Comparison of ENCODE assay signal across 9 mouse cellular contexts in genomic region chr3:131491361-131491925, GRCm38 (mm10). TPM values are rescaled to one million over a fixed set of nuclear protein-coding genes. Genes with fewer than 3 reads are reported as not detected.
DNase-seq lines count a peak whose midpoint lies in the region; ATAC-seq lines count a peak whose summit lies in the region.
"Had no signal": no experiment of that assay in that cellular context is flagged by ENCODE, and none has a peak within 500 bp of the region (broad histone marks: within the 10 kb centered on the region; RNA-seq: fewer than 3 reads in every experiment).

Gene Sgms2, minus strand, starts transcription at chr3:131491411.

- H3K9ac ChIP-seq in heart, embryonic 14.5 days (ENCODE audit: low read length), result peak within 1 kb of the TSS; percentile 76
- H3K9ac ChIP-seq in hindbrain, embryonic 15.5 days, result peak within 1 kb of the TSS; percentile 60
- H3K9ac ChIP-seq in midbrain, embryonic 15.5 days, result peak within 1 kb of the TSS; percentile 58

- no peak for DNase-seq in heart, adult 8-10 months (ENCODE audit: low spot score)
- no peak for DNase-seq in frontal cortex, adult 2 months (ENCODE audit: extremely low spot score in 1 of 2, low spot score in 1 of 2)
- no peak for DNase-seq in embryo, embryonic 10.5 days (ENCODE audit: low spot score)
- no peak for DNase-seq in left cerebral cortex, postnatal 36 days (ENCODE audit: low spot score in 2 of 2)

- peak within 1 kb of the TSS; percentile 78 to 81 for H3K4me3 ChIP-seq in heart, embryonic 14.5 days (ENCODE audit: control insufficient read depth in 1 of 2, insufficient read depth in 1 of 2, low read depth in 1 of 2, low read length in 2 of 2)
- H3K4me3 ChIP-seq in brown adipose tissue, adult 24 weeks (ENCODE audit: insufficient read depth, low read depth, low read length), result peak within 1 kb of the TSS; percentile 81
- peak within 1 kb of the TSS; percentile 68 for H3K4me3 ChIP-seq in hindbrain, embryonic 15.5 days
- peak within 1 kb of the TSS; percentile 59 for H3K4me3 ChIP-seq in midbrain, embryonic 15.5 days

- intact Hi-C loops in left cerebral cortex, postnatal 36 days (cut with DNase I), result no loop called here

- H3K4me2 ChIP-seq in heart, embryonic 14.5 days (ENCODE audit: low read length), result peak within 1 kb of the TSS; percentile 97
- peak within 1 kb of the TSS; percentile 91 for H3K4me2 ChIP-seq in hindbrain, embryonic 15.5 days
- H3K4me2 ChIP-seq in midbrain, embryonic 15.5 days, result peak within 1 kb of the TSS; percentile 98

- WGBS in heart, embryonic 14.5 days, result 89% methylated on average over 2 of the region's 2 CpGs
- 92% methylated on average over 2 of the region's 2 CpGs for WGBS in hindbrain, embryonic 15.5 days
- 90% methylated on average over 2 of the region's 2 CpGs for WGBS in midbrain, embryonic 15.5 days

- 0 out of 4 replicates have a peak within 1 kb of the TSS, but pooled peaks of 1 of the 2 experiments have one; percentile 19 for H3K27ac ChIP-seq in heart, embryonic 14.5 days (replicated peaks in 1 of 2; ENCODE audit: control insufficient read depth in 1 of 2, insufficient read depth in 1 of 2, low read depth in 2 of 2, low read length in 2 of 2)
- peak within 1 kb of the TSS; percentile 54; the same call in 1 of the 2 replicates for H3K27ac ChIP-seq in brown adipose tissue, adult 24 weeks (replicated peaks; ENCODE audit: low read depth, low read length)
- H3K27ac ChIP-seq in hindbrain, embryonic 15.5 days (replicated peaks), result no peak within 1 kb of the TSS
- H3K27ac ChIP-seq in midbrain, embryonic 15.5 days, result no peak within 1 kb of the TSS

- no peaks in the 10 kb centered on the region for H3K36me3 ChIP-seq in heart, embryonic 14.5 days (ENCODE audit: control insufficient read depth, insufficient read depth, low read length)
- H3K36me3 ChIP-seq in hindbrain, embryonic 15.5 days, result no peaks in the 10 kb centered on the region
- H3K36me3 ChIP-seq in midbrain, embryonic 15.5 days (replicated peaks), result no peaks in the 10 kb centered on the region
- H3K36me3 ChIP-seq: G1E had no signal

- no peaks in the 10 kb centered on the region for H3K9me3 ChIP-seq in heart, embryonic 14.5 days (ENCODE audit: control insufficient read depth, low read length)
- no peaks in the 10 kb centered on the region for H3K9me3 ChIP-seq in hindbrain, embryonic 15.5 days
- H3K9me3 ChIP-seq in midbrain, embryonic 15.5 days, result no peaks in the 10 kb centered on the region

- no peak for ATAC-seq in heart, embryonic 14.5 days (ENCODE audit: insufficient number of reproducible peaks, insufficient read depth, low FRiP score, low read depth)
- ATAC-seq in hindbrain, embryonic 15.5 days (ENCODE audit: low FRiP score, low read depth), result no peak
- ATAC-seq in midbrain, embryonic 15.5 days (replicated peaks), result no peak

- peaks cover 32% of the 10 kb centered on the region for H3K27me3 ChIP-seq in heart, embryonic 14.5 days (ENCODE audit: control insufficient read depth, insufficient read depth, low read length)
- H3K27me3 ChIP-seq in hindbrain, embryonic 15.5 days, result peaks cover 47% of the 10 kb centered on the region
- peaks cover 38% of the 10 kb centered on the region for H3K27me3 ChIP-seq in midbrain, embryonic 15.5 days (replicated peaks)

- peaks cover 4 to 5% of the 10 kb centered on the region in 2 experiments; a peak in 2 of 4 replicates for H3K4me1 ChIP-seq in heart, embryonic 14.5 days (ENCODE audit: control insufficient read depth in 2 of 2, insufficient read depth in 2 of 2, low read length in 2 of 2)
- H3K4me1 ChIP-seq in brown adipose tissue, adult 24 weeks (ENCODE audit: control insufficient read depth, insufficient read depth, insufficient read length, low read length), result no peaks in the 10 kb centered on the region
- H3K4me1 ChIP-seq in hindbrain, embryonic 15.5 days (replicated peaks), result peaks cover 14% of the 10 kb centered on the region
- H3K4me1 ChIP-seq in midbrain, embryonic 15.5 days, result peaks cover 13% of the 10 kb centered on the region

RNA-seq across cellular contexts. Expression of gene Sgms2, which starts in this region (rescaled TPM):
- 0.65 and 0.92 TPM in 2 replicates for polyA plus RNA-seq in heart, embryonic 14.5 days (2014; fragmentation: Nextera tagmentation; extraction: Ambion mirVana)
- total RNA-seq in heart, adult 8-10 months (2022), result 1 to 10 TPM; 1.3 to 2.0 (median 1.7) TPM
- polyA plus RNA-seq in brown adipose tissue, adult 24 weeks (2012; ENCODE audit: insufficient read depth, insufficient read length, missing spikeins), result 1.3 and 8.1 TPM in 2 replicates
- 1.8 and 2.4 TPM in 2 replicates for polyA plus RNA-seq in hindbrain, embryonic 15.5 days (2015; fragmentation: Nextera tagmentation; extraction: Ambion mirVana)
- 1.4 TPM in 2 replicates for polyA plus RNA-seq in midbrain, embryonic 15.5 days (2015; fragmentation: Nextera tagmentation; extraction: Ambion mirVana)
- polyA plus RNA-seq in frontal cortex, adult 2 months (2012; rRNA removed), result 1.3 and 2.1 TPM in 2 replicates
- total RNA-seq in left cerebral cortex, postnatal 36 days (2021), result 1 to 10 TPM; 1.9 to 3.4 TPM
- polyA plus RNA-seq: G1E had no signal
